Mouse (Mus musculus): ENCODE measurements at regions not wholly inside any gene's neighbourhood (a gene's known extent, or its start where the extent isn't known, plus 50 kb on each side); places are given as distances from the start of the nearest gene placed in this dataset.

DNA sequence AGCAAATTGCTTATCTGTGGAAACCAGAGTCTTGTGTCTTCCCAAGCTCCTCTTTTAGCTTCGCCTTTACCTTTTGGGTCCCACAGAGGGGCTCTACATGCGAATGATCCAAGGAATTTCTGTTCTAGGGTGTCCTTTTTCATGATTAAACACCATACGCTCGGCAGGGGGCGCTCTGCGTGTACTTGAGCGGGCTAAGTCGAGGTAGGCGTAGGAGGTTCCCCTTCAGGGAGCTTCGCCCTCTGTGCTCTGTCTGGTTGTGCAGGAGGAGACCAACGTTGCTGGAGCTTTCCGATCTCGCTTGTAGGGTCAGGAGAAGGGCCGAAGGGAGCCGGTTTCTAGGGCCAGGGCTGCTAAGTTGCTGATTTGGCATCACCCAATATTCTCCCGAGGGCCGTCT, 310.7 kb upstream of the 4930535I16Rik start:
- peak; percentile 73 for DNase-seq

GRCm38 (mm10) chr4:124223646-124224500, 306.1 kb upstream of the 4930535I16Rik start:
- peak; percentile 10 for DNase-seq

GRCm38 (mm10) chr4:124221736-124222135, 303.9 kb upstream of the 4930535I16Rik start:
- DNase-seq, result no peak

DNA sequence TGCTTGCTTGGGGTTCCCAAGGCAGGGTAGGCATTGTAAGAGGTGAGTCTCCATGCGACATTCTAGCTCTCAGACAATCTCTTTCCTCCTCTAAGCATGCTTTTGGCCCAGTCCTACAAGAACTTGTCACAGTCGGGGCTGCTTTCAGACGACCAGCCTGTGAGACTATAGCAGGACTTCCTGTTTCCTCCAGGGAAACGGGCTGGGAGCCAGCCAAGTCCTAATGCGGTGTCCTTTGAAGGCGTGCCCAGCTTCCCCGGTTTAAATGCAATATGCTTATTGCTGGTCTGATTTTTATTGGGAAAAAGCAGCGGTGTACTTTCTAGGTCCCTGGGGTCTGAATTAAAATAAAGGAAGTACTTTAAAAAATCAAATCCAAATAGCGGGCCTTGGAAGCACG, 299.4 kb upstream of the 4930535I16Rik start:
- peak; percentile 69 for DNase-seq

GRCm38 (mm10) chr4:124216351-124216750, 298.5 kb upstream of the 4930535I16Rik start:
- no peak for DNase-seq

GRCm38 (mm10) chr4:124215077-124215476, 297.3 kb upstream of the 4930535I16Rik start:
- no peak for DNase-seq

DNA sequence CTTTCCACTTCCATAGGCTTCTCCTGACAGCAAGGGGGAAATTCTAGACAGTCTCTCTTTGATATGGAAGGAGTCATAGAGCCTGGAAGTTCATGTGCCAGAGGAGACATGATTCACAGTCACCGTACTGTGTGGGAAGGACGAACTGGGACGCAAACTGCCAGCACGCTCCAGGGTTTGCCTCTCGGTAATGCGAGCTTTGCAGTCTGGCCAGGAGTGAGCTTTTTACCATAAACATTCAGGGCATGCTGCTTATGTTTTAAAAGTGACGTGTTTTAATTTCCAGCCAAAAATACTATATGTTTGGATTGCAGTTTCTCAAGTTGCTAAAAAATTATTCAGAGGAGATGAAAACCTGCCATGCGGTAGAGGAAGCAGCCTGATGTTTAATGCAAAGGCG, 292.3 kb upstream of the 4930535I16Rik start:
- no peak for DNase-seq

DNA sequence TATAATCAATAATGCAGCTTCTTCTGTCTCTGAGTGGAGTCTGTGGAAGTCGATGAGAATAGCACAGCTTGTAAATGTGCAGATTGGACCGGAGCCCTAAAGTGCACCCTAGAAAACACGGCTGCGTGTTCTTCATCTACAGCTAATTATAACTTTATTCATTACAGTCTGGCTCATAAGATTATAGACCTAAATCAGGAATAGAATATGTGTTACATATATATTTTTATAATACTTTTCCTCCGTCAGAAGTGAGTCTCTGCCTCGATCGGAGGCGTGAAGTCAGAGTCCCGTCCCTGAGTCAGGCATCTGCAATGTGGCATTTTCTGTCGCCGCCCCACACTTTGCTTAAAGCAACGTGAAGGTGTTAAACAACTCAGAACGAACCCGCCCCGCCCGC, 288.7 kb upstream of the 4930535I16Rik start:
- no peak for DNase-seq

- DNase-seq, result peak; percentile 8
Measured at GRCm38 (mm10) chr4:124203736-124204135, 285.9 kb upstream of the 4930535I16Rik start.

DNA sequence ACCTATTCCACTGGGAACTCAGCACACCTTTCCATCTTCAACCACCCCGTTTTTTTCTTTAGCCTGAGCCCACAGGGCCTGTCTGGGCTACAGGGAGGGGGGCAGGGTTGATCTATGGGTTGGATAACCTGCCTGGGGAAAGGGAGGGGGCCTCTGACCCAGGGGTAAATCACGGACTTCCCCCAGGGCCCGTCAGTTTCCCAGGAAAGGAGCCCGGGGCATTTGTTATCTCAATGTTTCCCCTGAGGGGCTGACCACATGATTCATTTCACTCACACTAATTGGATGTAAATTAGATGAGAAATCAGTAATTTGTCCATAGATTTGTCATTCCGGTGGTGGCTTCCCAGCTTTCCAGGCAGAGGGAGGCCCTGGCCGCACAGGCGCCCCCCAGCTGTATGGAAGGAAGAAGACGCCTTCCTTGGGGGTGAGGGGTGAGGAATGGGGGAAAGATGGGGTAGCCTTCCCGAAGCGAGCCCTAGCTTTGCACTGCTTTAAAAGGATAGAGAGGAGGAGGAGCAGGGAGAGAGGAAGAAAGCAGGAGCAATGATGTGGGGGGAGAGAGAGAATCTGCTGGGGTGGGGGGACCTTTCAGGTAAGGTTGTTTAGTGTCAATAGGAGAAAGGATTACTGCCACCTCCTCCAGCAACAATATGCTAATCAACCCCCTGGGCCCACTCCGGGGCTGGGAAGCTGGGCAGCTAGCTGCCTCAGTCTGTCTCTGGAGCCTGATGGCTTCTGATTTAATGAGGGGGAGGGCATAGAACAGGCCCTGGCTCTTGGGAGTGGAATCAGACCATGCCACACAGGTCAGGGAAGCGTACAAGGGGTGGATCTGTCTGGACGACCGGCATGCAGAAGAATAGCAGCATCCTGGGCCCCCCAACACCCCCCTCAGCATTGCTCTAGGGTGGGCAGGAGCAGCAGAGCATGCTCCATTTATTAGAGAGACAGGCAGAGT, 282.3 kb upstream of the 4930535I16Rik start:
- DNase-seq, result no peak

GRCm38 (mm10) chr4:124198832-124199231, 281.0 kb upstream of the 4930535I16Rik start:
- no peak for DNase-seq

GRCm38 (mm10) chr4:124196711-124197110, 278.9 kb upstream of the 4930535I16Rik start:
- DNase-seq, result no peak

DNA sequence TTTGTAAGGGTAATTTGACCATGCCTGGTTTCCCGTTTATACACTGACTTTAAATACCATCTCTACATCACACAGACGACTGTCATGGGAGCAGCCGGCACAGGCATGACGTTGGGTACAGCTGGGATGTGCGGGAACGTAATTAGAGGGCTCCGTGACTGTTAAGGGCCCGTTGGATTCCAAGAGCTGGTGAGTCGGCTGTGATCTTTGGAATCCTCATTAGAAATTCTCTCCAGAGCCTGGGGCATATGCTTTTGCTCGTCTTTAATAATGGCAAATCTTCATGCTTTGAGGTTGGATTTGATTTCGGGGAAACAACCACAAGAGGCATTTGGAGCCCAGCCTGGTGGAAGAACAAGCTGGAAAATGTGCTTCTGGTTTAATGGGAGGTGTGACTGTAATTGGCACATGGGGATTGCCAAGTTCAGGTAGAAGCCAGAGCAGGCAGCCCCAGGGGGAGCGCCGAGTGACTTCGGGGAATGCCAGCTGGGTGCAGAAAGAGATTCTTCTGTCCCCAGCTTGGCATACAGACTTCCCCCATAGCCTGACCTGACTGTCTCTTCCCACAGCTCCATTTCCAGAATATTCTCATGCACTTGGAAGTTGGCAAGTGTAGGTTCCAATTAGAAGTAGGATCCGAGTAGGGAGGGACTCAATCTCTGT, 275.4 kb upstream of the 4930535I16Rik start:
- no peak for DNase-seq

DNA sequence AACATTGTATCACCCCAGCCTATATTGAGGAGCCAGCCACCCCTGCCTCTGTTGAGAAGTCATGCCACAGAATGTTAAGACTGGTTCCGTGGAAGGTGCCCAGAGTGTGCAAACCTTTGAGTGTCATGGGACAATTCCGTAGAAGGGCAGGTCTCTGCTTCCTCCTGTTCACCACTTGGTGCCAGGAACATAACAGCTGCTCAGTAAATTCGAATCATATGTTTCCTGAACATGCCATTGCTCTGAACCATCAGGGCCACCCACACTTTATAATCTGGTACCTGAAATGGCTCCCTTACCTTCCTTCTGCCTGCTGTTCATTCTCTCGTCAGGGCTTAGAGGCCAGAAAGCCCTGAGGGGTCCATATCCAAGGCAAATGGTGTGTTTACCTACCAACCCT, 273.0 kb upstream of the 4930535I16Rik start:
- DNase-seq, result no peak

DNA sequence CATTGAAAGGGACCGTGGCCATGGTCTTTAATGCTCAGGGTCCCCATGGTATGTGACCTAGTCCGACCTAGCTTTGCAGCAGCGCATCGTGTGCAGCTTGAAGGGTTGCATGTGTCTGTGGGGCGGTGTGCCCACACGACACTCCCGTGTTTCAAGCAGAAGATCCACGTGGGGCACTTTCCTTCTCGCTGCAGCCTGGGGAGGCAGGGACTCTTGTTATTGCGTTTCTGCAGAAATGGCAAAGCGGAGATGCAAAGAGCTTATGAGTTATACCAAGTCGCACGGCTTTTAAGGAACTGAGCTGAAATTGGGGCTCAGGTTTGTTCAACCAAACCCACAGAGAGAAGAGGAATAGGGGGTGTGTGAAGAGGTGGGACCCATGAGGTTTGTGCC, 272.2 kb upstream of the 4930535I16Rik start:
- DNase-seq, result no peak

DNA sequence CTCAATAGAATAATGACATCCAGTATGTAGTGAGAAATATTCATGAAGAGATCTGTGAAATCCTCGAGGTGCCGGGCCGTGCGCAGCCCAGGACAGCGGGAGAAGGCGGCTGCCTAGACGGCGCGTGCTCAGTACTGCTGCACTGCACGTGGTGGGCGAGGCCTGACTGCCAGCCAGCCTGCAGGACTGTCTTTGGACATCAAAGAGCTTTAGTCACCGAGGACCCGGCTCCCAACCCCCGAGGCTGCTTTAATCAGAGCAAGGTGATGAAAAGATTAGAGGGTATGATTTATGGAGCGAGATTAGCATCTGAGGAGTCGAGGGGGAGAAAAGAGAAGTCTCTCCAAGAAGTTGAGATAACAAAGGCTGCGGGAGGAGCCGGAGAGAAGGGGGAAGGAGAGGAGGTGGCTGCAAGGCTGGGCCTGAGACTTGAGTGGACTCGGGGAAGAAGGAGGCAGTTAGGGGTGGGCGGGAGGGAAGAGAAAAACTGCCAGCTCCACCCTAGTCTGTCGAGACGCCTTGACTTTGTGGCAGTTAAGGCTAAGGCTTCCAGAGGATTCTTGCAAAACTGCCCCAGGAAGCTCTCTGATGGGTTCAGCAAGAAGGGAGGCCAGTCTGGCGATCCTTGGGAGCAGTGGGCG, 271.6 kb upstream of the 4930535I16Rik start:
- no peak for DNase-seq

DNA sequence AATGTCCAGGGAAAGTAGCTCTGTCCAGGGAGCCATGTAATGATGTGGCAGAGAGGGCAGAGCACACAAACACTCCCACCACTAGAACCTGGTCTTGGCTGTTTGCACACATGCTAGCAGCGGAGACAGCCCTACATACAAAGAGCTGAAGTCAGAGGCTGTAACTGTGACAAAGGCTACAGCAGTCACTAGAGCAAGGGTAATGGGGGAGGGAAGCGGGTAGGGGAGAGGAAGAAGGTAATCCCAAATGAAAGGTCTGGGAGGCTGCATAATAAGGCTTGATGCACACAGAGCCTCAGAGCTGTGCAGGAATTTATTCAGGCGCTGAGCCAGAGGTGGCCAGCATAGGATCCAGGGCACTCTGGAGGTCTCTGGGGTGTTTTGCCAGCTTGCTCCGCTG, 269.3 kb upstream of the 4930535I16Rik start:
- DNase-seq, result no peak

DNA sequence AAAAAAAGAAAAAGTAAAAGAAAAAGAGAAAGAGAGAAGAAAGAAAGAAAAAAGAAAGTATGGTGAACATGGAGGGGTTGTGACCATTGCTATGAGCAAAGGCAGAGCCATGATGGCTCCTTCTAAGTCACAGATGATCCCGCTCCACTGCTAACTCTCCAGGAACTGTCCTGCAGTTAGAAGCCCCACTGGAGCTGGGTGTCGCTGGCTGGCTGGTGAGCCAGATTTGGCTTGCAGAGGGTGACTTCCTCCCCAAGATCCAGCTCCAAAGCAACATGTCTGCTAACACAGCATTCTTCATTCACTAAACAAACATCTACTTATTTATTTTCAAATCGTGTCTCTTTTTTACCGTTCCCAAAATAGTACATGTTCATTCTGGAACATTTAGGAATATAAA, 263.5 kb upstream of the 4930535I16Rik start:
- DNase-seq, result no peak

GRCm38 (mm10) chr4:124178401-124179018, 260.7 kb upstream of the 4930535I16Rik start:
- no peak for DNase-seq

DNA sequence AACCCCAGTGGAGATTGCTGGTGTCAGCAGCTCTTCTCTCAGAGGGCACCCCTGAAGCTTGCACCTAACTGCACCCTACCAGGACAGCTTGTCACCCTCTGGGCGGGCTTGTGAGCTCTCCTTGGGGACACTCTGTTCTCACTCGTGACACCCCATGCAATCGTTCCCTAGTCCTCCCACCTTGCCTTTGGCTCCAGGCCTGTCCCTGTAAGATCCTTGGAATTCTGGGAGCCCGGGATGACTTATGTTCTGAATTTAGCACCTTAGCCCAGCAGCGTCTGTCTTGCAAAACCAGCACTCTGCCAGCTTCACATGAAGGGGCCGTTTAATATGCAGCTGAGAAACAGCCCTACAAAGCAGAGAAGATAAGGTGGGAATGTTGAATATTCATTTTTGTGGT, 257.7 kb upstream of the 4930535I16Rik start:
- DNase-seq, result no peak

- no peak for DNase-seq
Measured at GRCm38 (mm10) chr4:124154627-124155026, 236.8 kb upstream of the 4930535I16Rik start.

DNA sequence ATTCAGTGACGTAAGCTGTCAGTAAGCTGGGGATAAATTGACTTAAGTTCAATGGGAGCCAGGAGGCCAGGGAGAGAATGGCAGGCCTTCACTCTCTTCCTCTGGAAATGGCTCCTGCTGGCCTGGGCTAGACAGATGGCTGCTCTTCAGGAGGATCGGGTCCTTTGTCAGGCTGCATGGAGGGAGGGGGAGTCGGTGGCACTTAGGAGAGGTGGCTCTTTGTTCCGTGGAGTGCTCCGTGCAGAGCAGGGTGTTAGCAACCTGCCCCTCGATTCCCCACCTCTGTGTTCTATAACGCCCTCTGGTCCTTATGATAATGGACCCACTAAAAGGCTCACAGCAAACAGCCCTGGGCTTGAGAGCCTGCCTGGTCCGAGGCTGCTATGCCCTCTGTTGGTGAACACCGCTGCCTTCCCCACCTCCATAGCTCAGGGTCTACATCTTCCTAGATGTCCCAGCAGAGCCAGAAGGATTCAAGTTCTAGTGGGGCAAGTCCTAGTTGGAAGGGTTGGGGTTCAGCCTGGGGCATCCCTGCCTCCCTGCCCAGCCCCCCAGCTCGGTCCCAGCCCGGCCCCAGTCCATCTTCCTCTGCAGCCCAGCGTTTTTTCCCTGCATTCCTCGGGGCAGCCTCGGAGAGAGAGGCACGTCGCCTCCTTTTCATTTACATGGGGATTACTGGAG, 232.1 kb upstream of the 4930535I16Rik start:
- DNase-seq, result no peak

All from kidney, adult 18-20 months (tissue).